Mouse (Mus musculus) liver, embryonic 16.5 days (tissue): Measurements from ENCODE around the gene Baat. TPM values are rescaled to one million over a fixed set of nuclear protein-coding genes. Genes with fewer than 3 reads are reported as not detected.

Source experiments
- ATAC-seq: fragments of 200-750 bp; cut with Nextera tagmentation; 2 replicates; pipeline ENCODE4 v1.8.0; 2017; ENCODE audit warnings: low read depth, mild to moderate bottlenecking, moderate number of reproducible peaks, moderate library complexity
- H3K27ac ChIP-seq: fragments of 300-500 bp; sonication (generic); 2 replicates; pipeline ENCODE4 v1.5.1; 2014; ENCODE audit warnings: mild to moderate bottlenecking, low read length
- H3K27me3 ChIP-seq: fragments of 300-500 bp; sonication (generic); 2 replicates; pipeline ENCODE4 v1.6.1; 2014; ENCODE audit warnings: low read depth, low read length, mixed read lengths; ENCODE audit not compliant: control insufficient read depth, insufficient read depth
- H3K36me3 ChIP-seq: fragments of 300-500 bp; sonication (generic); 2 replicates; pipeline ENCODE4 v1.6.1; 2014; ENCODE audit warnings: mild to moderate bottlenecking; ENCODE audit not compliant: control insufficient read depth, insufficient read depth
- H3K4me1 ChIP-seq: fragments of 300-500 bp; sonication (generic); 2 replicates; pipeline ENCODE4 v1.6.1; 2014; ENCODE audit warnings: low read depth, low read length, mixed read lengths; ENCODE audit not compliant: control insufficient read depth
- H3K4me2 ChIP-seq: fragments of 300-500 bp; sonication (generic); 2 replicates; pipeline ENCODE4 v1.6.1; 2014; ENCODE audit warnings: low read depth, low read length, mixed read lengths
- H3K4me3 ChIP-seq: fragments of 300-500 bp; sonication (generic); 2 replicates; pipeline ENCODE4 v1.5.1; 2014; ENCODE audit warnings: low read depth, mild to moderate bottlenecking, low read length
- H3K9ac ChIP-seq: fragments of 300-500 bp; sonication (generic); 2 replicates; pipeline ENCODE4 v1.6.1; 2014; ENCODE audit warnings: low read depth, low read length
- H3K9me3 ChIP-seq: fragments of 300-500 bp; sonication (generic); replicated peaks from 2 replicates; pipeline ENCODE4 v1.6.1; 2016; ENCODE audit warnings: low read length; ENCODE audit not compliant: control insufficient read depth
- WGBS: fragments of 180-500 bp; shearing (Covaris S2); extraction: QIAGEN DNeasy Blood & Tissue Kit; methylation state at CpG from one replicate; pipeline ENCODE4 v1.1.7; 2014; ENCODE audit not compliant: insufficient replicate concordance; 5-methylcytosine and 5-hydroxymethylcytosine counted together
- polyA plus RNA-seq: library from polyadenylated mRNA; unstranded; fragments of >200 nt; fragmentation: Nextera tagmentation; extraction: Ambion mirVana; gene quantifications from 2 replicates; pipeline ENCODE4 v1.2.1, GENCODE M21; 2015

Baat gene
- polyA plus RNA-seq, 1 experiment from 2014 or later = 3.3 TPM

DNA sequence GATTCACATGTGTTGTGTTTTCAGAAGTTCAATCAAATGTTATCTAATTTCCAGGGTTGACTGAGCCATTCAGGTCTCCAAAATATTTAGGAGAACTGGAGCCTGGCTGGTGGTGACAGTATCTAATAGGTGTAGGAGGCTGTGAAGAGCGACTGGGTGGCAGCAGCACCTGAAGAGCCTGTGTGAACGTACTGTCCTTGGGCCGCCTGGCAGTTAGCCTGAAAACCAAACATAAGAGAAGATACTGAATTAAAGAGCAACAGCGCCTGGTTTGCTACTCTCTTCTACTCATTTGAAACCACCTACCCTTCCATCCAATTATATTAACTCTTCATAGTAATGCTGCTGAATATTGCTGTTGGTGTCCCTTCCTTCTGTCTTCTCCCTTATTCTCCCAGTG is 30.3 kb upstream of the Baat start:
- Histone ChIP-seq H3K4me2 (no peak overlapping the region), H3K4me3 (no peak overlapping the region), H3K4me1 (no peaks in the 10 kb centered on the region), H3K9me3 (no peaks in the 10 kb centered on the region), H3K36me3 (no peaks in the 10 kb centered on the region; the same call in 1 of the 2 replicates), H3K27me3 (no peaks in the 10 kb centered on the region), H3K27ac (no peak overlapping the region), H3K9ac (no peak overlapping the region)
- WGBS = 50% methylated on average over 4 of the region's 4 CpGs
- ATAC-seq = no peak

DNA sequence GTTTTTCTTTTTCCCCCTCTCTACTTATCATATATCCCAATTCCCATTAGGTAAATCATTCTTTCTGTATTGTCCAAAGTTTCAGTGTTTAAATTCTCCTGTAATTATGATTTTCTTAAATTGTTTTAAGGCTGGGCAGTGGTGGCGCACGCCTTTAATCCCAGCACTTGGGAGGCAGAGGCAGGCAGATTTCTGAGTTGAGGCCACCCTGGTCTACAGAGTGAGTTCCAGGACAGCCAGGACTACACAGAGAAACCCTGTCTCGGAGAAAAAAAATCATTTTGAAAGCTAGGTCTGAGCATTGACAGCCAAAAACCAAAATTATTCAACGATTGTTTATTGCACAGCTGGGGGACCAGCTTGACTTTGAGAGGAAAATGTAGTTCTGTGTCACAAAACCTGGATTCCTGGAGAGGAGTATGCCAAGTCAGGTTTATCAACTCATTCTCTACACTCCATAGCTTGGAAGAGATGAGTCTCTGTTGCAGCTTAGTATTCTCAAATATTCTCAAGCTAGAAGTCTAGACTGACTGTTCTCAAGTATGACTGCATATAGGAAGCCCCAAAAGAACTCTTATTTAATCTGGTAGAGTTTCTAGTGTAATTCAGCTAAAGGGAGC is 29.4 kb upstream of the Baat start:
- no peak overlapping the region for H3K27ac ChIP-seq
- H3K4me2 ChIP-seq = no peak overlapping the region
- H3K27me3 ChIP-seq = no peaks in the 10 kb centered on the region
- ATAC-seq = no peak
- no peaks in the 10 kb centered on the region for H3K9me3 ChIP-seq
- no peaks in the 10 kb centered on the region for H3K4me1 ChIP-seq
- H3K4me3 ChIP-seq = no peak overlapping the region
- H3K36me3 ChIP-seq = peaks cover under 1% of the 10 kb centered on the region; the same call in 1 of the 2 replicates
- H3K9ac ChIP-seq = no peak overlapping the region
- 67% methylated on average over 4 of the region's 4 CpGs for WGBS

DNA sequence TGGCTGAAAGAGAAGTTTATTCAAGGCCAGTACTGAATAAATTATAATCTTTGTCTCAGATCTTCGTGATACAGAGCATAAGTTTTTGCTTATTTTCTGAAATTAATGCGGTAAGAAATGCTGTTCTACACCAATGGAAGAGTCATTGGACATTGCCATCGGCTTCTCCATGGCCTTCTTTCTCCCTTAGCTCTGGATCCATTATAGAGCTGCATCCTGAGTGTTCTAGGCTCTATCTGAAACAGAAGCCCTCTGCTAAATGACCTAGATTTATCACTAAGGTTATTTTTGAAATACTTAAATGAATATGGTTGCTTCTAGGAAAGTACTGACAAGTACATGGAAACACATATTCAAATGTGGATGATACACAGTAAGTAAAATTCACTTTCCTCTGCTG is 28.7 kb upstream of the Baat start:
- Histone ChIP-seq H3K4me2 (no peak overlapping the region), H3K27me3 (no peaks in the 10 kb centered on the region), H3K9me3 (0 out of 2 replicates have a peak, but pooled peaks cover 2% of the 10 kb centered on the region), H3K4me1 (no peaks in the 10 kb centered on the region), H3K9ac (no peak overlapping the region), H3K27ac (no peak overlapping the region), H3K4me3 (no peak overlapping the region), H3K36me3 (peaks cover 8% of the 10 kb centered on the region)
- no peak for ATAC-seq
- 66% methylated on average over 3 of the region's 3 CpGs for WGBS

DNA sequence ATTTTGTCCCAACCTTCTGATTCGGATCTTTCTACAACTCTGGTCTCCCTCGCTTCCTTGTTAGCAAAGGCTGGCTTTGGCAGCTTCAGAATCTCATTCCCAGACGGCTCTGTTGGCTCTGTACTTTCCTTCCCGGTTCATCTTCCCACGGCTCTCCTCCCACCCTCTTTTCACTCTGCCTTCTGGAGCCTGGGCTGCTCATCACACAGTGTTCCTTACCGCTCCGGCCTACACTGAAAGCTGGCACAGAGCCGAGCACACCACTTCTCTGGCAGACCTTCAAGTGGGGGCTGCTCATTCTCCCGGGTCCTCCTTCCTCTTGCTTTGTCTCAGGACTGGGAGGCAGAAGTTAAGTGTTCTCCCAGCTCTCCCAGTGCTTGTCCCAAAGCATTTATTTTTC is 16.2 kb upstream of the Baat start:
- H3K9ac ChIP-seq = no peak overlapping the region
- H3K4me3 ChIP-seq = no peak overlapping the region
- no peak overlapping the region for H3K27ac ChIP-seq
- H3K4me2 ChIP-seq = 0 out of 2 replicates have a peak overlapping the region, but pooled peaks have one; percentile 81
- no peak for ATAC-seq
- peaks cover 12% of the 10 kb centered on the region for H3K4me1 ChIP-seq
- no peaks in the 10 kb centered on the region for H3K9me3 ChIP-seq
- peaks cover 9% of the 10 kb centered on the region for H3K36me3 ChIP-seq
- WGBS = 83% methylated on average over 9 of the region's 9 CpGs
- no peaks in the 10 kb centered on the region for H3K27me3 ChIP-seq

DNA sequence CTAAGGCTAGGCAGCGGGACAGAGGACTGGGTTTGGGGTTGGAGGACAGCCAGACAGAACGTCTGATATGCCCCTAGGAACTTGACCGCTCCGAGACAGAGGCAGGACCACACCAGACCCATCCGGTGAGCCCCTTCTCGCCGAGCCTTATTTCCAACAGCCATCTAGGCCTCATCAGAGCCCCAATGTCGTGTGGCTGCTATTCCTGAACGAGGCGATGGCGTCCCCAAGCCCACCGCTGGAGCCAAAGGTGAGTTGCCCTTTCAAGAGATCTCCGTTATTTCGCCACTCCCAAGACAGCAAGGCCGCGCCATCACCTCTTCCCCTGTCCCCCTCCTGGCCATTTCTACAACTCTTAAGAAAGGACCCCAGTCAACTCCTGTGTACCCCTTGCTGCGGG is 15.0 kb upstream of the Baat start:
- no peaks in the 10 kb centered on the region for H3K27me3 ChIP-seq
- peaks cover 12% of the 10 kb centered on the region for H3K4me1 ChIP-seq
- peak overlapping the region; percentile 74 for H3K9ac ChIP-seq
- H3K4me2 ChIP-seq = peak overlapping the region; percentile 81
- peak; percentile 30 for ATAC-seq
- under 1% methylated on average over 17 of the region's 17 CpGs for WGBS
- H3K27ac ChIP-seq = 0 out of 2 replicates have a peak overlapping the region, but pooled peaks have one; percentile 7
- H3K4me3 ChIP-seq = peak overlapping the region; percentile 86
- no peaks in the 10 kb centered on the region for H3K9me3 ChIP-seq
- H3K36me3 ChIP-seq = peaks cover 9% of the 10 kb centered on the region

DNA sequence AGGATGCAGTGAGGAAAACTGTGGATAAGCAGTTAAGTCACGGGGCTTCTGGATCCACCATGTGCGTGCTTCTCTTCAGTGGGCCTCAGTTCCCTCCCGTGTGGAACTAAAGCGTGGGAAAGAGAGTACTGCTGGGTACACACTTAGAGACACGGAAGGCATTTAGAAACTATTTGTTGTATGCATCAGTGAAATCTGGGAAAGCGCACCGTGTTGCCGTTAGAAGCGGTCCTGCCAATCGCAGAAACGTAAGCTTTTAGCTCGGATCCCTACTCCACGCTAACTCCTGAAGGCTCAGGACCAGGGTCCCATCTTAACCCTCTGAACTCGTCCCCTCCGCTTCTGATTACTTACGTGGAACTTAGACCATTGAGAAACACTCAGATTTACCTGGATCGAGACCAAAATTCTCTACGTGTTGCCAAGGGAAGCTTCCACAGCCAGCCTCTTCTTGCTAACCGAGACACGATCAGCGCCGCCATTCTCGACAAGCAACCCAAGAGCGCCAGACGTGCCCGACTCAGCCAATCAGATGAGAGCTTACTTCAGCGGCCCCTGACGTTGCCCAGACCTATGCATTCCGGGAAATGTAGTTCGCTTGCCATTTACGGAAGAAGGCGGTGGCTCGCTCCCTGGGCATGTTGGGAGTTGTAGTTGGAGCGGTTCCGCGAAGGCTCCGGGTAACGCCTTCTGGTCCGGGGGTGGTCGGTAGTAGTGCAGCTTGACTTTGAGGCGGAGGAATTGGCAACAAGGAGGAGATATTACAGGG is 14.4 kb upstream of the Baat start, which contains the start of the genes Mrpl50 and Zfp189:
Gene Mrpl50, minus strand, starts transcription at position 522 of the 769 bp plus-strand sequence.
Gene Zfp189, plus strand, starts transcription at position 605 of the 769 bp plus-strand sequence.
- Histone ChIP-seq H3K27me3 (no peaks in the 10 kb centered on the region), H3K4me3 (peak within 1 kb of the TSS; percentile 86), H3K27ac (peak within 1 kb of the TSS; percentile 75), H3K4me1 (peaks cover 12% of the 10 kb centered on the region), H3K4me2 (peak within 1 kb of the TSS; percentile 81), H3K36me3 (peaks cover 9% of the 10 kb centered on the region), H3K9ac (peak within 1 kb of the TSS; percentile 81), H3K9me3 (no peaks in the 10 kb centered on the region)
- peak; percentile 99 for ATAC-seq
- under 1% methylated on average over 41 of the region's 41 CpGs for WGBS

DNA sequence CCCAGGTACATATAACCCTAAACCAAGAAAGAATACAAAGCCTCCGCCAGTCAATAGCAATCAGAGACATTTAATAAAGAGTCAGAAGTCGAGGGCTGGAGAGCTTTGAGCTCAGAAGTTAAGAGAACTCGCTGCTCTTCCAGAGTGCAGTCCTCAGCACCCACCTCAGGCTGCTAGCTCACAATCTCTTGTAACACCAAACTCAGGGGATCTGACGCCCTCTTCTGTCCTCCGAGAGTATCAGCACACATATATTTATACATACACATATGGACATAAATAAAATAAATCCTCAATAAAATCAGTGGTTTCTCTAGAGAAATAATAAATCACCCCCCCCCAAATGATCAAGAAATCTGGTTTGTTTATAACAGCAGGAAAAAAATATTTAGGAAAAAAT is 13.1 kb upstream of the Baat start:
- Histone ChIP-seq H3K36me3 (peaks cover 13% of the 10 kb centered on the region), H3K4me2 (peak overlapping the region; percentile 40), H3K27ac (no peak overlapping the region), H3K9ac (no peak overlapping the region), H3K9me3 (no peaks in the 10 kb centered on the region), H3K4me3 (peak overlapping the region; percentile 25), H3K27me3 (no peaks in the 10 kb centered on the region), H3K4me1 (peaks cover 12% of the 10 kb centered on the region)
- 67% methylated on average over 5 of the region's 5 CpGs for WGBS
- ATAC-seq = no peak

DNA sequence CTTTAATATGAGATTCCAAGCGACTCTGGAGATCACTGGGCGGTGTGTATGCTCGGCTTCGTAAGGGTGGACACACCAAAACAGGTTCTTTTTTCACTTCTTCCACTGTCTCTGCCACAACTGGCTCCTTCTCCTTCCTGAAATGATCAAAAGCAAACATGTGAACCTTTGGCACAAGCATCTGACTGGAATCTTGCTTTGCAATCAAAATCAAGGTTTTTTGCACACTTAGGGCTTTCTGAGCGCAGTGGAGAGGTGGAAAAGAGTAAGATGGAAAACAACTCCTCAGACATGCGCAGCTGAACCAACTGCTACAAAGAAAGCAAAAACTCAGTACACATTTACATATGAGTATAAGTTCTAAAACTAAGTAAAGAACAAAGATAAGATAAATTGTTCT is 8.1 kb upstream of the Baat start:
- Histone ChIP-seq H3K4me2 (no peak overlapping the region), H3K4me1 (peaks cover 6% of the 10 kb centered on the region), H3K9ac (no peak overlapping the region), H3K27ac (no peak overlapping the region), H3K27me3 (no peaks in the 10 kb centered on the region), H3K36me3 (peaks cover 19% of the 10 kb centered on the region), H3K4me3 (no peak overlapping the region), H3K9me3 (no peaks in the 10 kb centered on the region)
- 91% methylated on average over 6 of the region's 6 CpGs for WGBS
- ATAC-seq = no peak

DNA sequence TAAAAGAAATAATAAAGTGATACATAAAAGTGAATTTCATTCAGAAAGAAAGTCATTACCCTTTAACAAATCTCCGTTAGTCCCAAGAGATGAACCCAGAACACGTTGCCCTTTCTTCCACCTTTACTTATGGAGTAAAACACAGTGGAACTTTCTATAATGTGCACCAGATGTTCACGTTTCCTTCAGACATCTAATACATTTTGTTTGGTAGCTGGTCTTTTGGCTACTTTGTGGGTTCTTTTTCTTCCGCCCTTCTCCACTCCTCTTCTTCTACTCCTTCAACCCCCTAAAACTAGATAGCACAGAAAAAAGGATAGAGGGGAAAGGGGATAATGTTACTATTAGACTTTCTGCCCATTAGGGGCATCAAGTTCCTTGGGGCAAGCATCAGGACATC is 6.3 kb upstream of the Baat start:
- WGBS = 85% methylated on average over 4 of the region's 4 CpGs
- no peaks in the 10 kb centered on the region; the same call in 1 of the 2 replicates for H3K4me1 ChIP-seq

More for the DNA sequence above, 6.3 kb upstream of the Baat start:
- no peak overlapping the region for H3K4me2 ChIP-seq
- no peaks in the 10 kb centered on the region for H3K9me3 ChIP-seq
- H3K36me3 ChIP-seq = peaks cover 15% of the 10 kb centered on the region
- H3K27me3 ChIP-seq = no peaks in the 10 kb centered on the region
- no peak overlapping the region for H3K9ac ChIP-seq
- no peak overlapping the region for H3K4me3 ChIP-seq
- H3K27ac ChIP-seq = no peak overlapping the region
- ATAC-seq = no peak
